Mouse (Mus musculus): Measurements from ENCODE around the gene Gm8332.
"Not testable (repeated sequence)": the region's sequence is repeated elsewhere in the genome, so short reads cannot be mapped to it uniquely, and the experiment has no call there.

The Gm8332 gene

DNA sequence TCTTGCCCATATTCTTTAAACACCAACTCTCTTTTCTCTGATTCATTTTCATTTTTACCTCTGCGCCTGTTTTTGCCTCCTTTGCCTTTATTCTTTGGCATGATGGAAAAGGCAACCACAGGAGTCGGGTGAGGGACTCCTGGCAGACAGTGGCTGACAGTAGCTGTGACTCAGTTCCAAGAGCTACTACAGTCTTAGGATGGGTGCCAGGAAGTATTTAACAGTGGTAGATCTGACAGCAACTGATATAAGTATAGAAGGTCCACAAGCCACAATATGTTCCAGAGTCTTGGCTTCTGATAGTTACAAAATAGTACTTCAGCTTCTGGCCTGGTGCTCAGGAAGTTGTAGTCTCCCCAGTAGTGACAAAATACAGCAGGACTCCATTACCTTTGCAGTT lies at the start of gene Gm8332:
Gm8332 (minus strand) TSS at position 101 of the 400 bp plus-strand sequence.
- not testable (repeated sequence) for DNase-seq (ENCODE audit: low read depth, low spot score)

DNA sequence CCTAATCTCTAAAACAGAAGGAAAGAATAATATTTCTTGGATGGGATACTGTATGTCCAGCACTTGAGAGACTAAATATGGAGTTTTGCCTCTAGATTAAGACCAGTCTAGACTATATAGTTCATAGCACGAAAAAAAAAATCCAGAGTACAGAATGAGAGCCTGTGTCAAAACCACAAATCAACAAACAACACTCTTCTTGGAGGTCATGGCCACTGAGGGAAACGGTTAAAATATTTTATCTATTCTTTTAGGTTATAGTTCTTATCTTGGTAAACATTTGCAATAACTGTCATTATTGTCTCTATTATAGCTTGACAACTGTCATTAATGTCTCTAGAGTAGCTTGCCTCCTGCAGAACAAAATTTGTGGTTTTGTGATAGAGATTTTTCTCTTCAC lies 47.3 kb upstream of the Gm8332 start:
- DNase-seq (ENCODE audit: low read depth, low spot score): not testable (repeated sequence)

DNA sequence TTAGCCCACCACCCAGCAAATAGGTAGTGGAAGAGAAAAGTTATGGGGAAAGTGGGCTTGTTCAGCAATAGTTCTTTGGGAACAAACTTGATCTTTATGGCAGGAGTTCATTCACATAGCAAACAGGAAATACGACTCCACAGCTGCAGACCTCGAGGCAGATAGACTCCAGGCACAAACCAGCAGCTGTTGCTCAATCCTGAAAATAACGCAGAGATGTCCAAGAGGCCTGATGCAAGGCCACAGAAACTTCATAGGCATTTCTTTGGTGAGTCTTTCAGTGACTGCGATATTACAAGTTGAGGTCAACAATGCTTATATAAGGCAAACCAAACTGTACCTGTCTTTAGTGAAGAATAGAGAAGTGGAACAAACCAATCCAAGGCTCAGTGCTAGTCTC lies 43.2 kb upstream of the Gm8332 start:
- DNase-seq (ENCODE audit: low read depth, low spot score): not testable (repeated sequence)

DNA sequence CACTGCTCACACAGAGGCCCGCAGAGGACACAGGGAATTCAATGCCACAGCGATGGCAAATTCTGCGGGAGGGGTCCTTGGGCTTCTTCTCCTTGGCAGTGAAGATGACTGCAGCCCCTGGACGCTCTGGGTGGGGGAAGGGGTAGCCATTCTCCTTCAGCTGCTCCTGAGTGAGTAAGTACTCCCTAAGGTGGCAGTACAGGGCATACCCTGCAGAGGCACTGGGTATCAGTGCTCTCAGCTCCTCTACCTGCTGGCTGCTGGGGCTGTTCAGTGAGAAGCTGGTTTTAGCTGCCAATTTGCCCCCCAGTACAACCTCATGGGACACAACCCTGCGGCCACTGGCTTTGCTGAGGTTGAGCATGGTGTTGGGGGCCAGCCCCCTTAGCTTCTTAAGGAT lies 35.3 kb upstream of the Gm8332 start:
- not testable (repeated sequence) for DNase-seq (ENCODE audit: low read depth, low spot score)

DNA sequence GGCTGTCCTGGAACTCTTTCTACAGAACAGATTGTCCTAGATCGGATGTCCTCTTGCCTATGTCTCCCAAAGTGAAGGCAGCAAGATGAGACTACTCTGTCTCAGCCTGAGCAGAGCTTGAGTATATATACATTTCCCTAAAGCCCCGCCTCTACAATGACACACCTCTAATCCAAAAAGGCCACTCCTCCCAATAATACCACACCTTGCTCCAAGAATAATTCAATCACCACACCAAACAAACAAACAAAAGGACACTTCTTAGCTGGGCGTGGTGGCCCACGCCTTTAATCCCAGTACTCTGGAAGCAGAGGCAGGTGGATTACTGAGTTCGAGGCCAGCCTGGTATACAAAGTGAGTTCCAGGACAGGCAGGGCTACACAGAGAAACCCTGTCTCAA lies 24.5 kb upstream of the Gm8332 start, which contains the start of gene Gm5662:
Gm5662 (minus strand) TSS at position 101 of the 400 bp plus-strand sequence.
- DNase-seq (ENCODE audit: low read depth, low spot score): not testable (repeated sequence)

DNA sequence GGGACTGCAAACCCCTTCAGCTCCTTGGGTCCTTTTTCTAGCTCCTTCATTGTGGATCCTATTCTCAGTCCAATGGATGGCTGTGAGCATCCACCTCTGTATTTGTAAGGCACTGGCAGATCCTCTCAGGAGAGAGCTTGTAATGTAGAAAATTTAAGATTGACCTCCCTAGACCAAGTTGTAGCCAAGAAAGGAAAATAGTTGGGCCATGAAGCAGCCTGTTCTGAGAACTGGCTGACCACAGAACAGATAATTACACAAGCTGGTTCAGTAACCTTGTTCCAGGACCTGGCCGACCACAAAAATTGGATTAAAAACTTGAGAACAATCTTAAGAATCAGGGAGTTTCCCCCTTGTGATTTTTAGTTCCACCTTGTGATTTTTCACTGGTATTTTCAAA lies 7.3 kb upstream of the Gm8332 start:
- no peak for DNase-seq (ENCODE audit: low read depth, low spot score)

DNA sequence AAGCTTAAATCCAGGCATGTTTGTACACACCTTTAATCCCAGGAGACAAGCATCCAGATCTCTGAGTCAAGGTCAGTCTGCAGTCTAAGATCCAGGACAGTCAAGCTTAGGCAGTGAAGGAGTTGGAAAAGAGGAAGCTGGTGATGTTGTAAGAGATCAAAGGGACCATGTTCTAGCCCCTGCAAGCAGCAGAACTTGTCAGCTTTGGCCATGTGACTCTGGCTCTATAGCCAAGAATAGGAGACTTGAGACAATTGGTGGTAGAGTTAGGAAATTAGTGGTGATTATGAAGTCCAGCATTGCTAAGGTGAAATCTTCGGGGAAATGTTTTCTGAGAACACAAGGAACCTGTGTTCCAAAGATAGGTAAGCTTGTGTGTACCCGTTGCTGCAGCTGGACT lies 6.0 kb upstream of the Gm8332 start:
- DNase-seq (ENCODE audit: low read depth, low spot score): not testable (repeated sequence)

DNA sequence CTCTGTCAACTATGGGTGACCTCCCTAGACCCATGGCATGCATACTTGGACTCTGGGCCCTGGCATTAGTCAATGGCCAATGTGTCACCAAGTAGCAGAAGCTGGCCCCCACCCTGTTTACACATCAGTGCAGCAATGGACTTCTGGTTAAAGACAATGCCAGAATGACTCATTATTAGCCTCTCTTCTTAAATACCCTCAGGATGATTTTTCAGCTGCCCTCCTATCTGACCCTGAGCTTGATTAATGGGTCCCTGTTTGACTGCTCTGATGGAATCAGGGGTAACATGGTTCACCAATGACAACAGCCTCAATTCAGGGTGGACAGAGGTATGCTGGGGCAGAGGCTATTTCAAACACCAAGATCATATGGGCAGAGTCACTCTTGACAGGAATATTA lies 4.1 kb downstream of the Gm8332 start:
- not testable (repeated sequence) for DNase-seq (ENCODE audit: low read depth, low spot score)

DNA sequence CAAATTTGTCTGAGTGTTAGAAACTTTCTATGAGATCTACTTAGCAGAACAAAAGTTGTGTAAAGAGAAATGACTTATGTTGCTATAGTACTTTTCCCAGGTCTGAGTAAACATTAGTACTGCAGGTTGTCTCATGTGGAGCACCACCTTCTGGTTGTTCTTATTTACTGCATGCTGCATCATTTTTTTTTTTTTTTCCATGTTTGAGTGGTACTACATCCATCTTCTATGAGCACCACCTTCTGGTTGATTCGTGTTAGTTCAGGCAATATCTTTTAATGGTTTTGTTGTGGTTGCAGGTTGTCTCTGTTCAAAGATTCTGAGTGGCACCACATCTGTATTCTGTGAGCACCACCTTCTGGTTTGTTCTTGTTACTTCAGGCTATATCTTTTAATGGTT lies 7.0 kb downstream of the Gm8332 start:
- DNase-seq (ENCODE audit: low read depth, low spot score): not testable (repeated sequence)

DNA sequence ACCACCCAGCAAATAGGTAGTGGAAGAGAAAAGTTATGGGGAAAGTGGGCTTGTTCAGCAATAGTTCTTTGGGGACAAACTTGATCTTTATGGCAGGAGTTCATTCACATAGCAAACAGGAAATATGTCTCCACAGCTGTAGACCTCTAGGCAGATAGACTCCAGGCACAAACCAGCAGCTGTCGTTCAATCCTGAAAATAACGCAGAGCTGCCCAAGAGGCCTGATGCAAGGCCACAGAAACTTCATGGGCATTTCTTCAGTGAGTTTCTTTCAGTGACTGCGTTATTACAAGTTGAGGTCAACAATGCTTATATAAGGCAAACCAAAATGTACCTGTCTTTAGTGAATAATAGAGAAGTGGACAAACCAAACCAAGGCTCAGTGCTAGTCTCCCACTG lies 30.5 kb downstream of the Gm8332 start:
- DNase-seq (ENCODE audit: low read depth, low spot score): no peak

DNA sequence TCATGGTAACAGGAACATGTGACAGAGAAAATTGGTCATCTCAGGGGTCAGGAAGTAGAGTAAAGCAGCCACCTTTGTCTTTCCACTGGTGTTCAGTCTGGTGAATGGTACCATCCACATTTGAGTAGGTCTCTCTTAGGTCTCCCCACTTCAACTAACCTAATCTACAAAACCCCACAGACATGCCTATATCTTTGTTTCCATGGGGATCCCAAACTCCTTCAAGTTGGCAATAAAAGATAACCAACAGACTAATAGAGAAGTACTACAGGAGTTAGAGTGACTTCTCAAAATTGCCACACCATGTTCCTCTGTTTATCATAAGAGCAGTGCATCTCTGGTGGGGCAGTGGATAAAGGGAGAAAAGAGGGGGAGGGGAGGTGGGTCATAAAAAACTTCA lies 31.8 kb downstream of the Gm8332 start:
- not testable (repeated sequence) for DNase-seq (ENCODE audit: low read depth, low spot score)

DNA sequence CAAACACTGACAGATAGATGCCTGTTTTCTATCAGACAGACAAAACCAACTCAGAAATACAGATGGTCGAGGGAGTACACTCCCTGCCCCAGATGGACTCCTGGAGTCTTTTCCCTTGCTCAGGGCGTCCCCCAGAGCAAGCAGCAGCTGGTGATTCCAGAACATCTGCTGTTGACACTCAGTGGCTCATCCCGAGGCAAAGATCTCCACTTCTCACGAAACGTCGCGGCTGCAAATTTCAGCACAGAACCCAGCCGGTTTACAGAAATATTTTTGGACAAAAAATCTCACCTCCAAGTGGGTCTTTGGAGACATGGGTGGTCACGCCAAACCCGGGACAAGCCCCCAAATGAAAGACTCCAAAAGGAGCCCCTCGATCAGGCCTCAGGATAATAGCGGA lies 35.3 kb downstream of the Gm8332 start:
- DNase-seq (ENCODE audit: low read depth, low spot score): no peak

DNA sequence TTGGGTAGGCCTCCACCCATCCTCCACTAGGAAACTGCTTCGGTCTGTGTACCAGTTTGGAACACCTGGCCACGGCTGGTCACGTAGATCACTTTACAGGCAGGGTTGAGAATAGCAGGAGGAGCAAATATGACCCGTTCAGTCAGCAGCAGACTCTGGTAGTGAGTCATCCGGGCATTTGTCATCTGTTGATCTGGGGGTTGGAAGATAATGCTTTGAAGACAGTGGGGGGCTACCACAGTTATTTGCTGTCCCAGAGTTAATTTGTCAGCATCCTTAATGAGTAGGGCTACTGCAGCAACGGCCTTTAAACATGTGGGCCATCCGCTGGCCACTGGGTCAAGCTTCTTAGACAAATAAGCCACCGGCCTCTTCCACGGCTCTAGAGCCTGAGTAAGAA lies 38.4 kb downstream of the Gm8332 start:
- not testable (repeated sequence) for DNase-seq (ENCODE audit: low read depth, low spot score)

DNA sequence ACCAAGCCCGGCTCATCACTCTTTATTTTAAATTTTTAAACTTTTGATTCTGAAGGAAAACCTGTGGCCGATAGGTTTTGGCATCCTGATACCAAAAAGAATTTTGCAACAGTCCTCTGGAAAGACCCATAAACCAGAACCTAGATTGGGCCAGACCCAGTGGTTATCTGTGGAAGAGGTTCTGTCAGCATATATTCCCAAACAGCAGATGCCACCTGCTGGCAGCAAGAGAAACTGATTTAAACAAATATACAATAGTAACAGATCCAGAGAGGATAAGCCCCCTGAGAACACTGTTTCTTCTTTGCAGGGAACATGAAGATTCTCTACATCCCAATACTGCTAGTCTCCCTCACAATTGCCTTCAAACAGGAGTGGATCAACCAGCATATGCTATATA lies 47.0 kb downstream of the Gm8332 start:
- no peak for DNase-seq (ENCODE audit: low read depth, low spot score)
